Mouse (Mus musculus): ENCODE measurements around the gene Vash1. TPM values are rescaled to one million over a fixed set of nuclear protein-coding genes. Genes with fewer than 3 reads are reported as not detected.

Vash1 gene
- polyA plus RNA-seq, 1 experiment, result 3.0 TPM

DNA sequence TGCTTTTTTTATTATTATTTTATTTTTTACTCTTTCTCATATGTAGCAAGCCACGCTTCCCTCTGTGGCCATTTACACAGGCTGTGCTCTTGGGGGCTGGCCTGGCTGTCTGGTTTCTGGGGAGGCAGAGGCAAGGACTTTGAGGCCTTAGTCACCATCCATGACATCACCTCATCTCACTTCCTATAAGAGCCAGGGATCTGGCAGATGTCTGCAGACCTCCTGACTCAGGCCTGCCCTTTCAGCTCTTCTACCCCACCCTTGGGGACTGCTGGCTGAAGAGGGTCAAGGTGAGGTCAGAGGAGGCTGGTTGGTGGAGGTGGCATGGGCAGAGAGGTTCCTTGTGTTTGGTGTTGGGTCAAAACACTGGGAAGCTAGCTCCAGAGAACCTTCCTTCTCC, 15.9 kb downstream of the Vash1 start:
- no peak for DNase-seq
- H3K36me3 ChIP-seq (ENCODE audit: control insufficient read depth, insufficient read depth, low read length), result no peaks in the 10 kb centered on the region
- WGBS, result 93% methylated on average over 1 of the region's 1 CpGs
- no peak for TF ChIP-seq POLR2A (IDR thresholded peaks at IDR 0.05; ENCODE audit: control insufficient read depth, extremely low read depth, insufficient read depth, low read length, poor library complexity)
- no peak for TF ChIP-seq CTCF (IDR thresholded peaks at IDR 0.05; ENCODE audit: borderline replicate concordance, control insufficient read depth, extremely low read depth, insufficient read depth, low read length, poor library complexity)
- H3K4me3 ChIP-seq (ENCODE audit: control insufficient read depth, insufficient read depth, low read length), result no peak overlapping the region
- H3K27me3 ChIP-seq (ENCODE audit: control insufficient read depth, insufficient read depth, low read length), result no peaks in the 10 kb centered on the region
- peaks cover 17% of the 10 kb centered on the region for H3K4me1 ChIP-seq (replicated peaks; ENCODE audit: control insufficient read depth, insufficient read depth, low read length)
- H3K27ac ChIP-seq (ENCODE audit: control insufficient read depth, insufficient read depth, low read length), result no peak overlapping the region

DNA sequence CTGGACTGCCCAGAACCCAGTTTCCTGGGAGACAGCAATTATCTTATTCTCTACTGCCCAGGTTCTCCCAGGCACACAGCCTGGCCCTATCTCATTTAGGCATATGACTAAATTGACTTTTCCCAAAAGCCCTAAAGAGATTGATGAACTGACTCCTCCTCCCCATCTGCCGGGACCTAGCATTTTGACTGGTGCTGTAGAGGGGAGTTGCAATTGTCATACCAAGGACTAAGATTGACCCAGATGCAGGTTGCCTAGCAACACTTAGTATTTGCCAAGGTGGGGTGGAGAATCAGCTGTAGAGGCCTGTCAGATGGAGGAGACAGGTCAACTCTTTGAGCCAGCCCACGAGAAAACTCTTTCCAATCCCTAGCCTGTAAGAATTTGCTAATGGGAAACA, 19.5 kb downstream of the Vash1 start:
- Histone ChIP-seq H3K36me3 (ENCODE audit: control insufficient read depth, insufficient read depth, low read length) (no peaks in the 10 kb centered on the region), H3K27me3 (ENCODE audit: control insufficient read depth, insufficient read depth, low read length) (no peaks in the 10 kb centered on the region), H3K4me1 (replicated peaks; ENCODE audit: control insufficient read depth, insufficient read depth, low read length) (peaks cover 7% of the 10 kb centered on the region), H3K27ac (ENCODE audit: control insufficient read depth, insufficient read depth, low read length) (no peak overlapping the region), H3K4me3 (ENCODE audit: control insufficient read depth, insufficient read depth, low read length) (no peak overlapping the region)
- TF ChIP-seq POLR2A (IDR thresholded peaks at IDR 0.05; ENCODE audit: control insufficient read depth, extremely low read depth, insufficient read depth, low read length, poor library complexity) (no peak), CTCF (IDR thresholded peaks at IDR 0.05; ENCODE audit: borderline replicate concordance, control insufficient read depth, extremely low read depth, insufficient read depth, low read length, poor library complexity) (no peak)
- 89% methylated on average over 2 of the region's 2 CpGs for WGBS
- DNase-seq, result no peak

DNA sequence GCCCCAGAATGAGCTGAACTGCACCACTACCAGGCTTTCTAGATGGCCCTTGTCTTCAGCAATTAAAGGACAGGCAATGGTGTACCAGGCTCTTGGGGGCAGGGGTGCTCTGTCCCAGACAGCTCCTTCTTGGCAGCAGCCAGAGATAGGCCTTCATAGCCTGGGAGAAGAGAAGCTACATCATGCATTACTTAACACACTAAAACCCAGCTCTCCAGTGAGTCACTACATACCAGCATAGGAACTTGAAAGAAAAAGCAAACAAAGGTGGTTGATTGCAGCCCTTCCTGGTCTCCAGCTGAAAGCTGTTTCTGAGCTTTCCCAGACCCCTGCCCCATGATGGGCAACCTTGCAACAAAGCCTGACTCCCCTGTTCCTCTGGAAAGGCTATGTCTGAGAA, 20.0 kb downstream of the Vash1 start:
- no peaks in the 10 kb centered on the region for H3K36me3 ChIP-seq (ENCODE audit: control insufficient read depth, insufficient read depth, low read length)
- H3K27ac ChIP-seq (ENCODE audit: control insufficient read depth, insufficient read depth, low read length), result no peak overlapping the region
- no peak overlapping the region for H3K4me3 ChIP-seq (ENCODE audit: control insufficient read depth, insufficient read depth, low read length)
- TF ChIP-seq CTCF (IDR thresholded peaks at IDR 0.05; ENCODE audit: borderline replicate concordance, control insufficient read depth, extremely low read depth, insufficient read depth, low read length, poor library complexity) (no peak), POLR2A (IDR thresholded peaks at IDR 0.05; ENCODE audit: control insufficient read depth, extremely low read depth, insufficient read depth, low read length, poor library complexity) (no peak)
- H3K27me3 ChIP-seq (ENCODE audit: control insufficient read depth, insufficient read depth, low read length), result no peaks in the 10 kb centered on the region
- DNase-seq, result no peak
- H3K4me1 ChIP-seq (replicated peaks; ENCODE audit: control insufficient read depth, insufficient read depth, low read length), result peaks cover 3% of the 10 kb centered on the region; the same call in 1 of the 2 replicates

DNA sequence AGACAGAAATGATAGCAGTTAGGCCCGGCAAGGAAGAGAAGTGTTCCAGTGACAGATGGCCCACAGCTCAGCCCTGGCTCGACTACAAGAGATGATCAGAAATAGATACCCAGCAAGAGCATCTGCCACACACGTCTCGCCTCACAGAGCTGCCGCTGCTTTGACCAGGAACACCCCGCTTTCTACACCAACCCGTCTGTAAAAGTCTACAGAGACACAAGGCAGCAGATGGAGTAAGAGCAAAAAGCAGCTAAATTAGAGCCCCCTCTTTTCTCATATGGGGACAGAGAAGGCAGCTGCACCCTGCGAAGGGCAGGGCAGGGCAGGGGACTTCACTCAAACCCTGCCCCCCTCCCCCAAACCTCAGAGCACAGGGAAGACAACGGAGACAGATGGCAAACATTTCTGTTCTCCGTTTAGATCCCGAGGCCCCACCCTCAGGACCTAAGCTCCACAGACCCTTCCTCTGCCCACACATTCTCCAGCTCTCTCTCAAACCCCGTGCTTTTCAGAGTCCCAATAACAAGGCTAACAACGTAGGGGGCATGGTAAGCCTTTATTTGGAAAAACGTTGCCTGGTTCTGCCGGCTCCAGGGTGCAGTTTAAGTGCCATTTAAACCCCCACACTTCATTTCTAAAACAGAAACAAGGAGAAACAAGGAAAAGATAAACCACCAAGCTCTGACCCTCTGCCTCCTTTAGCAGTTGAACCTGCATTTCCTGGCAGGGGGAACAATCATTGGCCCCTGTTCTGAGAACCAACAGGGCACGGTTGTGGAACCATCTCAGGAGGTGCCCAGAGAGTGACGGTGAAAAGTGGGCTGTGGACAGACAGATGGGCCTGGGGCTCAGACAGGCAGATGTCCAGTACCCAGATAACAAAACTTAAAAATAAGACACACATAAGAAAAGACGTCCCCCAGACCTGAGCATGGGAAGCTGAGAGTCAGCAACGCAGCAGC, 21.7 kb downstream of the Vash1 start:
- H3K4me3 ChIP-seq (ENCODE audit: control insufficient read depth, insufficient read depth, low read length), result no peak overlapping the region
- no peaks in the 10 kb centered on the region for H3K4me1 ChIP-seq (replicated peaks; ENCODE audit: control insufficient read depth, insufficient read depth, low read length)
- no peaks in the 10 kb centered on the region for H3K36me3 ChIP-seq (ENCODE audit: control insufficient read depth, insufficient read depth, low read length)
- WGBS, result 78% methylated on average over 19 of the region's 19 CpGs
- no peak overlapping the region for H3K27ac ChIP-seq (ENCODE audit: control insufficient read depth, insufficient read depth, low read length)
- H3K27me3 ChIP-seq (ENCODE audit: control insufficient read depth, insufficient read depth, low read length), result no peaks in the 10 kb centered on the region
- TF ChIP-seq POLR2A (IDR thresholded peaks at IDR 0.05; ENCODE audit: control insufficient read depth, extremely low read depth, insufficient read depth, low read length, poor library complexity) (no peak), CTCF (IDR thresholded peaks at IDR 0.05; ENCODE audit: borderline replicate concordance, control insufficient read depth, extremely low read depth, insufficient read depth, low read length, poor library complexity) (no peak)
- no peak for DNase-seq

DNA sequence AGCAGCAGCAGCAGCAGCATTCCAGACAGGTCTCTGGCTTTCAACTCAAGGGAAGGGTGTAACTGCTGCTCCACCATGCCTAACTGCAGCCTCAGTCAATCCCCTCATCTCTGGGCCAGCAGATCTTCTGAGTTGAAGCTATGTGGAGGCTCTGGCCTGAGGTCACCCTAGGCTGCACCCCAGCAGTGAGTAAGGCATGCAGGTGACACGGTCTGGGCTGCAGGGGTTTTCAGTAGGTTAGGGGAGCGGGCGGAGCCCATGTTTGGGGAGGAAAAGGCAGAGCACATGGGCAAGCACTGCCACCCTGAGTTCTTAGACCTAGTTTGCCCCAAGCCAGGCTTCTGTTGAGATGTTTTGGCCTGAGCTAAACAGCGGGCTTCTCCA, 22.4 kb downstream of the Vash1 start:
- no peaks in the 10 kb centered on the region for H3K4me1 ChIP-seq (replicated peaks; ENCODE audit: control insufficient read depth, insufficient read depth, low read length)
- WGBS, result 90% methylated on average over 4 of the region's 4 CpGs
- H3K27ac ChIP-seq (ENCODE audit: control insufficient read depth, insufficient read depth, low read length), result no peak overlapping the region
- H3K27me3 ChIP-seq (ENCODE audit: control insufficient read depth, insufficient read depth, low read length), result no peaks in the 10 kb centered on the region
- DNase-seq, result no peak
- TF ChIP-seq CTCF (IDR thresholded peaks at IDR 0.05; ENCODE audit: borderline replicate concordance, control insufficient read depth, extremely low read depth, insufficient read depth, low read length, poor library complexity), result no peak
- TF ChIP-seq POLR2A (IDR thresholded peaks at IDR 0.05; ENCODE audit: control insufficient read depth, extremely low read depth, insufficient read depth, low read length, poor library complexity), result no peak
- H3K36me3 ChIP-seq (ENCODE audit: control insufficient read depth, insufficient read depth, low read length), result no peaks in the 10 kb centered on the region
- no peak overlapping the region for H3K4me3 ChIP-seq (ENCODE audit: control insufficient read depth, insufficient read depth, low read length)

DNA sequence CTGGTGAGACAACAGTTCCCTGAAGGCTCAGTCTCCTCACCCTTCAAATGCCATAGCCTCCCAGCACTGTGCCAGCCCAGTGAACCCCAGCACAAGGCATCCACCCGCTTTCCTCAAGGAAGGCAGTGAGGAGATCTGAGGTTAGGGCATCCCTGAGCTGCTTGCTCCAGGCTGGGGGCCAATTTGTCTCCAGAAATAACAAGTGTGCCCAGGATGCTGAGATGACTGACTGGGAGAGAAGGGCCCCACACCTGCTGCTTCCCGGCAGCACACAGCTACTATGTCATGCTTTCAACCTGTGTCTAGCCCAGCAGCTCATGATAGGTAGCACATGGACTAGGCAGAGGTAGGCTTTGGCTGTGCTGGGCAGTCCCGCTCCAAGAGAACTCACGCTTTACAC, 23.0 kb downstream of the Vash1 start:
- Histone ChIP-seq H3K27me3 (ENCODE audit: control insufficient read depth, insufficient read depth, low read length) (no peaks in the 10 kb centered on the region), H3K4me3 (ENCODE audit: control insufficient read depth, insufficient read depth, low read length) (no peak overlapping the region), H3K36me3 (ENCODE audit: control insufficient read depth, insufficient read depth, low read length) (no peaks in the 10 kb centered on the region), H3K4me1 (replicated peaks; ENCODE audit: control insufficient read depth, insufficient read depth, low read length) (no peaks in the 10 kb centered on the region), H3K27ac (ENCODE audit: control insufficient read depth, insufficient read depth, low read length) (no peak overlapping the region)
- no peak for DNase-seq
- no peak for TF ChIP-seq CTCF (IDR thresholded peaks at IDR 0.05; ENCODE audit: borderline replicate concordance, control insufficient read depth, extremely low read depth, insufficient read depth, low read length, poor library complexity)
- TF ChIP-seq POLR2A (IDR thresholded peaks at IDR 0.05; ENCODE audit: control insufficient read depth, extremely low read depth, insufficient read depth, low read length, poor library complexity), result no peak
- 98% methylated on average over 4 of the region's 4 CpGs for WGBS
